Mouse (Mus musculus) hindbrain, embryonic 13.5 days (tissue): ENCODE measurements at regions not wholly inside any gene's neighbourhood (a gene's known extent, or its start where the extent isn't known, plus 50 kb on each side); places are given as distances from the start of the nearest gene placed in this dataset.

Source experiments
- ATAC-seq: fragments of 200-750 bp; cut with Nextera tagmentation; 2 replicates; pipeline ENCODE4 v1.8.0; 2017; ENCODE audit warnings: moderate TSS enrichment; ENCODE audit not compliant: low FRiP score
- H3K27ac ChIP-seq: fragments of 300-500 bp; sonication (generic); 2 replicates; pipeline ENCODE4 v1.5.1; 2015; ENCODE audit warnings: inconsistent platforms, mild to moderate bottlenecking, moderate library complexity
- H3K27me3 ChIP-seq: fragments of 300-500 bp; sonication (generic); 2 replicates; pipeline ENCODE4 v1.6.1; 2015; ENCODE audit warnings: mild to moderate bottlenecking, inconsistent platforms
- H3K36me3 ChIP-seq: fragments of 300-500 bp; sonication (generic); 2 replicates; pipeline ENCODE4 v1.6.1; 2015; ENCODE audit warnings: mild to moderate bottlenecking, inconsistent platforms
- H3K4me1 ChIP-seq: fragments of 300-500 bp; sonication (generic); replicated peaks from 2 replicates; pipeline ENCODE4 v1.6.1; 2015; ENCODE audit warnings: inconsistent platforms
- H3K4me2 ChIP-seq: fragments of 300-500 bp; sonication (generic); 2 replicates; pipeline ENCODE4 v1.6.1; 2015; ENCODE audit warnings: inconsistent platforms, mild to moderate bottlenecking, moderate library complexity
- H3K4me3 ChIP-seq: fragments of 300-500 bp; sonication (generic); 2 replicates; pipeline ENCODE4 v1.5.1; 2015; ENCODE audit warnings: mild to moderate bottlenecking, inconsistent platforms
- H3K9ac ChIP-seq: fragments of 300-500 bp; sonication (generic); 2 replicates; pipeline ENCODE4 v1.6.1; 2015; ENCODE audit warnings: mild to moderate bottlenecking, inconsistent platforms
- H3K9me3 ChIP-seq: fragments of 300-500 bp; sonication (generic); 2 replicates; pipeline ENCODE4 v1.6.1; 2016; ENCODE audit warnings: inconsistent platforms
- WGBS: fragments of 180-500 bp; shearing (Covaris S2); methylation state at CpG from one replicate; pipeline ENCODE4 v1.1.7; 2015; 5-methylcytosine and 5-hydroxymethylcytosine counted together

DNA sequence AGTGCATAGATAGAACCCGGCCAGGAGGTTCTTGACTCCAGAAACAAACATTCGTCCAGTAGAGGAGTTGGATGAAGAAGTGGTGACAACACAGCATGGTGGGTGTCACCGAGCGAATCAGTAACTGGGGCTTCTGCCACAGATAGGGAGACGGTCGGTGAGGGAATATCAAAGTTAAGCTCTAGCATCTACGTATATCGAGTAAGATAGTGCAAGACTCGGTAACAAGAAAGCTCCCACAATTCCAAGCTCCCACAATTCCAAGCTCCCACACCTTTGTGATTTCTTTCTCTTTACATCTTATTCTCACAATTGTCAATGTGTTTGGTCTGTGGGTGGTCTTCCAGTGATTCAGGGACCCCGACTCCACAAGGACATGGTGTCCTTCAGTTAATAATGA, 222.2 kb downstream of the 1500009L16Rik start:
- H3K4me3 ChIP-seq, result no peak overlapping the region
- 96% methylated on average over 10 of the region's 10 CpGs for WGBS
- no peak for ATAC-seq

DNA sequence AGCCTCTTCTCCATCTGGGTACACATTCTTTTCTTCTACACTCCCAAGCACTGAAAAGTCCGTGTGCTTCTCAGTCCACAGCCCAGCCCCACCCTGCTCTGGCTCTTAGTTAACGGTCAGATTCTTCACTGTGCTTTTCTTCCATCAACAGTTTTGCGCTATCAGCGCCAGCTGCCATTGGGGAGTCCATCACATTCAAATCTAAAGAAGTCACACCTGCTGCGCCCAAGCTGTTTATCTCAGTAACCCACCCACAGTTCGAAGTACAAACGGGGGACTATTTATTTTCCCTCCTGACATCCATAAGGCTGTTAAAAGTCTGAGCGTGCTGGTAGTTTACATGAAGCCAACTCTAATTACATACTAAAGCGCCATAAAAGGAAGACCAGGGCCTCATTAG, 222.8 kb downstream of the 1500009L16Rik start:
- Histone ChIP-seq H3K27me3 (no peaks in the 10 kb centered on the region), H3K36me3 (no peaks in the 10 kb centered on the region), H3K9me3 (no peaks in the 10 kb centered on the region), H3K4me1 (0 out of 2 replicates have a peak, but pooled peaks cover 5% of the 10 kb centered on the region), H3K4me3 (no peak overlapping the region), H3K9ac (no peak overlapping the region), H3K27ac (no peak overlapping the region), H3K4me2 (no peak overlapping the region)
- 86% methylated on average over 9 of the region's 9 CpGs for WGBS
- no peak for ATAC-seq

More for the DNA sequence above, 222.2 kb downstream of the 1500009L16Rik start:
- Histone ChIP-seq H3K36me3 (no peaks in the 10 kb centered on the region), H3K9me3 (no peaks in the 10 kb centered on the region), H3K4me2 (no peak overlapping the region), H3K9ac (no peak overlapping the region), H3K4me1 (0 out of 2 replicates have a peak, but pooled peaks cover 5% of the 10 kb centered on the region), H3K27ac (no peak overlapping the region), H3K27me3 (no peaks in the 10 kb centered on the region)

DNA sequence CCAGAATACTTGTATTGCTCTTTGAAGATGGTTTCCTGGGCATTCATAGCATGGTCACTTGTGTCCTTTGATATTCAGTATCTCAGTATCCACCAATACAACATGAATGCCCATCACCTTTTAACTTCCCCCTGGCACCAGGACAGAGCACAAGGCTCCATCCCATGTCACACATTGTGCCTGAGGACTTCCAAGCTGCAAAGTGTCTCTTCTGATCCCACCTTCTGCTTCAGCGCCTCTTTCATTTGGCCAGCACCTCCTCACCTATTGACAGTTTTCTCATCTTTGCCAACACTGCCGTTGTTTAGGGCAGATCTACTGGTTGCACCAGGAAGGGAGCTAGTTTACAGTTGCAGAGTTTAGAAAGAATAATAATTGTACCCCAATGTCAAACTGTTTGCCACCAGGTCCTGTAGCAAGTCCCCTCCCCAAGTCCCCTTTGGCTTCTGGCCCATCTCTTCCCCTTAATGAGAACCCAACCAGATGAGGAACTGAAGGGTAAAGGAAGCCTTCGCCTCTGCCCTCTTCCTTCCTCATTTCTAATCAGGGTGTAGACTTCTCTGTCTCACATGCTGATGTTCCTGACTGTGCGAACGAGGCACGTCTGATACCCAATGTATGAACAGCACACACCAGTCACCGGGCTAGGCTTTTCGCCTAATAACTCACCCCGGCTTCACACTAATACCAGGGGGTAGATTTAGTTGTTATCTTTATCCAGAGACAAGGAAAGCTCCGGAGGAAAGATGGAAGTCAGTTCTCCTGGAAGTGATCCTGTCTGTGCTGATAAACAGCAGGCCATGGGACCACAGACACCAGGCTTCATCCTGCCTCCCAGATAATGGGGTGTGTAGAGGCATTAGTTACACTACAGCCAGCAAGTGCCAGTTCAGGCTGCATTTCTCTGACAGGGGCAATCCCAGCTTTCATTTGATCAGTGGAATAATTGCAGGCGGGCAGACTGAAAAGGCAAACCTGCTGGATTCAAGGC, 223.8 kb downstream of the 1500009L16Rik start:
- H3K4me1 ChIP-seq, result 0 out of 2 replicates have a peak, but pooled peaks cover 5% of the 10 kb centered on the region
- no peak for ATAC-seq
- 79% methylated on average over 11 of the region's 11 CpGs for WGBS

DNA sequence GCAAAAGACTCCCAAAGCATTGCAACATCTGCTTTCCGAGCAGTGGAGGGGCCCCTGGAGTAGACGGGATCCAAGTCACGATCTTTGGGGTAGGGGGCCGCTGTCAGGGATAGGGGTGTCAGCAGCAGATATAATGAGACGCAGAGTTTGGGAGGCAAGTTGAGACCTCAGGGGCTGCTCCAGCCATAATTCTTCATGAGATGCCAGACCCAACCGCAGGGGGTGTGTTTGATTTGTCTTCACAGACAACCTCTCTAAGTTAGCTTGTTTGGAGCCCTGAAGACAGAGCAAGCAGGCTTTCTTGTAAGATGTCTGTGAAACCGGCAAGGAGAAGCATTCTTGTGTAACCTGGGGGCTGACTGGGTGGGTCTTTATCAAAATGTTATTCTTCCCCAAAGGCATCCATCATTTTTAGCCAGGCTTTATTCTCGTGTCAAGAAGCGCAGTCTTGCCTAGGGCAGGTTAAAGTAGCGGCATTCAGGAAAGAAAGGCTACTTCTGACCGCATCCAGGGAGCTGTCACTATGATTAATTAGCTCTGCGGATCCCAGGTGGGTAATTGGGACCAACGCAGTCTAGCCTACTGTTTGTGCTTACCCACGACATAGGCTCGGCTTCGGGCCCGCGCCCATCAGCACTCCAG, 234.6 kb downstream of the 1500009L16Rik start:
- Histone ChIP-seq H3K4me1 (peaks cover 10% of the 10 kb centered on the region), H3K4me3 (no peak overlapping the region), H3K27me3 (no peaks in the 10 kb centered on the region), H3K36me3 (no peaks in the 10 kb centered on the region), H3K4me2 (peak overlapping the region; percentile 22; the same call in 1 of the 2 replicates), H3K27ac (peak overlapping the region; percentile 42), H3K9ac (no peak overlapping the region; the same call in 1 of the 2 replicates), H3K9me3 (no peaks in the 10 kb centered on the region)
- peak; percentile 89 for ATAC-seq
- 27% methylated on average over 18 of the region's 18 CpGs for WGBS

More for the DNA sequence above, 223.8 kb downstream of the 1500009L16Rik start:
- H3K4me3 ChIP-seq, result no peak overlapping the region
- H3K27ac ChIP-seq, result no peak overlapping the region
- no peaks in the 10 kb centered on the region for H3K27me3 ChIP-seq
- no peak overlapping the region for H3K4me2 ChIP-seq
- H3K9ac ChIP-seq, result no peak overlapping the region
- H3K36me3 ChIP-seq, result no peaks in the 10 kb centered on the region
- H3K9me3 ChIP-seq, result no peaks in the 10 kb centered on the region

DNA sequence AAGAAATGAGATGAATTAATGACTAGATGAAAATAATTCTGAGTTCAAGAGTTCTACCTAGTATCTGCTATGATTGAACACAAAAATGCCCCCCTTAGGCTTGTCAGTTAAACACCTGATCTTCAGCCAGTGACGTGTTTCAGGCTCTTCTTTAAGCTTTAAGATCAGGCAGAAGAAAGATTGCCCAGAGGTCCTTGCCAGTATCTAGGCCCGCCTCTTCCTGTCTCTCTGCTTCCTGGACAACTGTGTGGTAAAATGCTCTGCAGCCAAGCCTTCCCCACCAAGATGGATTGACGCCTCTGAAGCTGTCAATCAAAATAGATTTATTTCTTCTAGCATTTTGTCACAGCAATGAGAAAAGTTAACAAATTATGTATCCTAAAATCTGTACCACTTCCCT, 235.7 kb downstream of the 1500009L16Rik start:
- 77% methylated on average over 3 of the region's 3 CpGs for WGBS

DNA sequence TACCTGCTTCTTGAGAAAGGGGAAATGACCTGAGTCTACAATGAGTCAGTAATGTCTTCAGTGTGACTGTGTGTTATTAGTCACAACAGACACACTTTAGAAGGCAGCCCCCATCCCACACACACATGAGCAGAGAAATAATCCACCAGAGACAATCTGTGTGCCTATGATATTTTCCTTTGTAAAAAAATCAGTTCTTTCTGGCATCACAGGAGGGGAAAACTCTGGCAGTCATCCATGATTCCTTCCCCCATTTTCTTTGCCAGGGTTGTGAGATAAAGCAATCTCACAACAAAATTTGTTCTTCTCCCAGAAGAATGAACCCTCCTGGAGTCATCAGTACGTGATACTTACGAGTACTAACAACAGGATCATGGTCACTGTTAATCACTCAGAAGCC, 236.2 kb downstream of the 1500009L16Rik start:
- WGBS, result 84% methylated on average over 2 of the region's 2 CpGs
- peaks cover 16% of the 10 kb centered on the region for H3K4me1 ChIP-seq
- ATAC-seq, result no peak
- H3K4me2 ChIP-seq, result no peak overlapping the region
- no peaks in the 10 kb centered on the region for H3K36me3 ChIP-seq
- H3K4me3 ChIP-seq, result no peak overlapping the region
- H3K9ac ChIP-seq, result no peak overlapping the region
- H3K9me3 ChIP-seq, result no peaks in the 10 kb centered on the region
- H3K27ac ChIP-seq, result no peak overlapping the region
- no peaks in the 10 kb centered on the region for H3K27me3 ChIP-seq

More for the DNA sequence above, 235.7 kb downstream of the 1500009L16Rik start:
- Histone ChIP-seq H3K36me3 (no peaks in the 10 kb centered on the region), H3K27me3 (no peaks in the 10 kb centered on the region), H3K9me3 (no peaks in the 10 kb centered on the region), H3K4me1 (peaks cover 12% of the 10 kb centered on the region), H3K27ac (no peak overlapping the region), H3K9ac (no peak overlapping the region), H3K4me3 (no peak overlapping the region), H3K4me2 (no peak overlapping the region)
- ATAC-seq, result no peak

DNA sequence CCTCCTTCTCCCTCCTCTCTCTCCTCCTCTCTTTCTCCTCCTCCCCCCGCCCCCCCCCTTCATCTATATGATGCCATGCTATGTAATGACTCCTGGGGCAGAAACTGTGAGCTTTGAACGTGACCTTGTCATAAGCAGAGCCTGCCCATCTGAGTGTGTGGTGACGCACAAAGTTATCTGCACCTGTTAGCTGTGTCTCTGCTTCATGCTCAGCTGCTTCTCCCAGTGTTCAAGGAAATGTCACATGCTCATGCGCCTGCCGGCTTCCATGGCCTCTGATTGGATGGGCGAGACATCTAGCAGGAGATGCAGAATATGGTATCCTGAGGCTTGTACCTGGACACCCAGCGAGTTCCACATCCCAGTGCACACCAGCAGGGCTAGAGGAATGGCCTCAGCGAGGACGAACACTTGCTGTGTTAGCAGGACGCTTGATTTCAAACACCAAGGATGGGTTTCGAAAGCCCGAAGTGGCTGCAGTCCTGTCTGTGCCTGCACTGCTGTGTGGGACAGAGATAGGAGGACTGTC, 240.6 kb downstream of the 1500009L16Rik start:
- no peaks in the 10 kb centered on the region for H3K9me3 ChIP-seq
- H3K4me3 ChIP-seq, result no peak overlapping the region
- no peak overlapping the region for H3K4me2 ChIP-seq
- no peak overlapping the region for H3K9ac ChIP-seq
- no peaks in the 10 kb centered on the region for H3K36me3 ChIP-seq
- H3K27me3 ChIP-seq, result no peaks in the 10 kb centered on the region
- no peak for ATAC-seq
- no peak overlapping the region for H3K27ac ChIP-seq
- WGBS, result 77% methylated on average over 12 of the region's 12 CpGs
- peaks cover 19% of the 10 kb centered on the region for H3K4me1 ChIP-seq

DNA sequence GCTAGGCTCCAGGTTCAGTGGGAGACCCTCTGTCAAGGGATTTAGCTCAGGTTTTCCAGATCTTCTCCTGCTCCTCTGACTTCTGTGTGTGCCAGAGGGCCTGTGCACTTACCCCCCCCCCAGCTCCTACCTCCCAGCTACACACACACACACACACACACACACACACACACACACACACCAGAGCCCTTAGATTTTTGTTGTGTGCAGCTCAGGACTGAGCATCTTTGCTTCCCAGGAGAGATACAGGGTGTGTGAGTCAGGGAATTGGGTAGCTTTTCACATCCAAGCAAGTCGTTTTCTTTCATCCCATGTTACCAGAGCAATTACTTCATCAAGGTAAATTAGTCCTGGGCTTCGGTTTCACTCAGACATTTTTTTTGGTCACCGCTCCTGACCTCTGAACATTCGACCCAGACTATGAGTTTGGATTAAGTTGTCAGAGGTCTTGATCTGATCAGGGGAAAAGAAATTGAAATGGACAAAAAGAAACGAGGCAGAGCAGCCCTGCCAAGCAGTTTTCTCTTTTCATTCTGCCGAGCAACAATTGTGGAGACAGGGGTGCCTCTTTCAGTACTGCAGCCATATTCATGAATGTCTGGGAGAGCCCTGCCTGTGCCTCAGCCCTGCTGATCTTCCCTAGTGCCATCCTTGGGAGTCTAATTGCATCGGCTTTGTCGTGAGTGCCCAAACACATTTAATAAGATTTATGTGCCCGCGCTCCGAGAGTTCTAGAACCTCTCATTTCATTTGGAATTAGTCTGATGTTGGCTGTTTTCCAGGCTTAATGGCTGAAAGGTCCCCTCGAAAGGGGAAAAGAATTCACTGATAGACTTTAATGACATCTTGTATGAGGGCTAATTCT, 241.3 kb downstream of the 1500009L16Rik start:
- H3K4me2 ChIP-seq, result no peak overlapping the region
- H3K4me1 ChIP-seq, result peaks cover 19% of the 10 kb centered on the region
- H3K27ac ChIP-seq, result peak overlapping the region; percentile 64
- H3K36me3 ChIP-seq, result no peaks in the 10 kb centered on the region
- H3K27me3 ChIP-seq, result no peaks in the 10 kb centered on the region
- 34% methylated on average over 12 of the region's 12 CpGs for WGBS
- H3K9me3 ChIP-seq, result no peaks in the 10 kb centered on the region
- no peak for ATAC-seq
- no peak overlapping the region for H3K9ac ChIP-seq
- H3K4me3 ChIP-seq, result no peak overlapping the region

DNA sequence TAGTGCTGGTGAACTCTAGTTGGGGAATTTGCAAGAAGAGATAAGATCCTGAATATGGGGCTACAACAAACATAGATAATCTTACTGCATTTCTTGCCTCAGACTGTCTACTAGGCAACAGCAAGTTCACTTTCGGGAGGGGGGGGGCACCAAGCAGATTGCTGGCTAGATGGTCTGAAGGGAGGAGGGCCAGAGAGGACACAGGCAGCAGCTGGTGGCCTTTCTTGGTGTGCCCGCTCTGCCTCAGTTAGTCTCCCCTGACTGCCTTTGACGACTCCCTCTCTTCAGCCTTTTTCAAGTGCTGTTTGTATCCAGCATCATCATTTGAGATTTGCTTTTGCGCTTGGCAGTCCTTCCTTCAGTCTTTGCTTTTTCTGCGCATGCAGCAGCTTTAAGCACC, 242.2 kb downstream of the 1500009L16Rik start:
- ATAC-seq, result no peak
- Histone ChIP-seq H3K4me1 (peaks cover 19% of the 10 kb centered on the region), H3K36me3 (no peaks in the 10 kb centered on the region), H3K27ac (0 out of 2 replicates have a peak overlapping the region, but pooled peaks have one; percentile 9), H3K27me3 (no peaks in the 10 kb centered on the region), H3K4me3 (no peak overlapping the region), H3K9ac (no peak overlapping the region), H3K4me2 (no peak overlapping the region), H3K9me3 (no peaks in the 10 kb centered on the region)
- WGBS, result 60% methylated on average over 5 of the region's 5 CpGs

DNA sequence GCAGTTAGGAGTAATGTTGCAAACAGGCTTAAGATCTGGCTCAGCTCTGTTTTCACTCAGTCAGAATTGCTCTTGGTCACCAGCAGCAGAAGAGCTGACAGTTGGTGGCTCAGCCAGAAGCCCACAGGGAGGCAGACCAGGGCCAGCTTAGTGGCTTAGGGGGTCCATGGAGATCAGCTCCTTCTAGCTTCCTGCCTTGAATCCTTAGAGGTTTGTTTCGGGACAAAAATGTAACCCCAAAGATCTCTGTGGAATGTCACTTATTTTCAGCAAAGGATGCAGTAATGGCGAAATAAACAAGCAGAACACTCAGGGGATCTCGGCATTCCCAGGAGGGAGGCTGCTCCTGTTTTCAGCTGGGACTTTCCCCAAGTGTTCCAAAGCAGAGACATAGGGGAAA, 247.8 kb downstream of the 1500009L16Rik start:
- Histone ChIP-seq H3K9me3 (no peaks in the 10 kb centered on the region), H3K4me1 (no peaks in the 10 kb centered on the region), H3K27me3 (no peaks in the 10 kb centered on the region), H3K4me2 (no peak overlapping the region), H3K36me3 (no peaks in the 10 kb centered on the region), H3K27ac (no peak overlapping the region), H3K9ac (no peak overlapping the region), H3K4me3 (no peak overlapping the region)
- ATAC-seq, result no peak
- WGBS, result 82% methylated on average over 3 of the region's 3 CpGs

DNA sequence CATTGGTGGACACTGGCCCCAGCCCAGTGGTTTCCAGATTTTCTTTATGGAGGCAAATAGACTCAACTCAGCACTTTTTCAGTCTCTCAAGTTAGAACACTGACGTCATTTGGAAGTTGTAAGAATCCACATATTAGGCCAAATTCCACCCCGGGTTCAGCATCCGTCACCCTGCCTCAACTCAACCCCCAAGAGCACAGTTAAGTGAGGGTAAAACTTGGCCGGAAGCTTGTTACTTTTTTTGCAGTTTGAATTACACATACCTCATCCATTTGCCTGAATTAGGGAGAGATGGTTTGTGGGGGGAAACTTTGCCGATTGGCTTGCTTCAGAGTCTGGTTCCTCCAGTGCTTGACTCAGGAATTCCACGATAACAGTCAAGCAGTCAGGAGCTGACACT, 251.9 kb downstream of the 1500009L16Rik start:
- Histone ChIP-seq H3K36me3 (no peaks in the 10 kb centered on the region), H3K27ac (no peak overlapping the region), H3K4me1 (0 out of 2 replicates have a peak, but pooled peaks cover 2% of the 10 kb centered on the region), H3K9ac (no peak overlapping the region), H3K9me3 (no peaks in the 10 kb centered on the region), H3K27me3 (no peaks in the 10 kb centered on the region), H3K4me3 (no peak overlapping the region), H3K4me2 (no peak overlapping the region)
- no peak for ATAC-seq
- 87% methylated on average over 6 of the region's 6 CpGs for WGBS
